Mouse (Mus musculus): ENCODE data around the gene Sec14l5.

GRCm38 (mm10) chr16:5113002-5113550 is 33.8 kb upstream of the Sec14l5 start:
- TF ChIP-seq CTCF (IDR thresholded peaks at IDR 0.05; ENCODE audit: insufficient read depth, low read depth, low read length) (no peak), POLR2A (IDR thresholded peaks at IDR 0.05; ENCODE audit: insufficient read depth, low read depth, low read length) (no peak)

Measured in olfactory bulb, adult 2 months (tissue).